Mouse (Mus musculus) CD4-positive helper T cell, adult 2 months (primary cell): ENCODE measurements around the gene Olfr1360.

Source experiments
- DNase-seq: peaks from one replicate; pipeline ENCODE4 v3.0.0-alpha.2; 2012; ENCODE audit warnings: low read depth, missing footprints, low spot score

Gene Olfr1360

DNA sequence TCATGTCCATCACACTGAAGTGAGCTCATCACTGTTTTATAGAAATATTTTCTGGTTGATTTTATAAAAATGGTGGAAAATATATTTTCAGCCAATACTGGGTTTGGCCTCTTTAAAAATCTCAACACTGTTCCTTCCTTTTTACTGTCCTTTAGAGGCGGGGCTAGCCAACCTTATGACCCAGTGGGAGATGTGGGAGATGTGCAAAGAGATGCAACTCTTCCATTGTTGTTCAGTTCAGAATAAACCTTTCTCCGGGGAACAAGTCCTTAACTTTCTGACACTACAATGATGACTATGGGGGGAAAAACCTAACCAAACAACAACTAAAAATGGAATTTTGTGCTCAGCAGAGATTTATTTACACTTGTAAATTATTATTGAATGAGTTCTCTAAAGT is at the start of gene Olfr1360:
Gene Olfr1360, minus strand, starts transcription at position 101 of the 400 bp plus-strand sequence.
- no peak for DNase-seq

DNA sequence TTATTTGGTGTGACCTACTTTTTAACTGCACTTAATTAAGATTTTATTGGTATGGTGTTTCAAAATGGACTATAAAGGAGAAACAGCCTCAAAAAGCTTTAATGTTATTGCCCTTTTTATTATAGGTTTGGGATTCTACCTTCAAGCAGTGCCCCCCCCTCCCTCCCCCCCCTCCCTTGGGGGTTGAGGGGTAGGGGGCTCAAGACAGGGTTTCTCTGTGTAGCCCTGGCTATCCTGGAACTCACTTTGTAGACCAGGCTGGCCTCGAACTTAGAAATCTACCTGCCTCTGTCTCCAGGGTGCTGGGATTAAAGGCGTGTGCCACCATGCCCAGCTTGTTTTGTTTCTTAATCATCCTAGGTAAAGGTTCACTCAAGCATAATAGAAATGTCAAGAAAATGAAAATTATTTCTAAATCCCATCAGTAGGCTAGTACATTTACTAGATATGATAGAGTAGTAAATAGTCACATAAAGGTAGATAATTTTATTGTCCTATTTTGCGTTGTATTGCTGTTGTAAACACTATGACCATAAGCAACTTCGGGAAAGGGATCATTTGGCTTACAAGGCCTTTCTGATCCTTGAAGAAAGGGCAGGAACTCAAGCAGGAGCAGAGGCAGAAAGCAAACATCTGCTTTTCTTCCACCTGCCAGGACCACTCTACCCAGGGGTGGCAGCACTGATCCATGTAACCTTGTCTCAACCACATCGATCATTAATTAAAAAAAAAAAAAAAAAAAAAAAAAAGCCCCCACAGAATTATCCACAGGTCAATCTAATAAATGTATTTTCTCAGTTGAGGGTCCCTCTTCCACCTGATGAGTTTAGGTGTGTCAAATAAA is 46.0 kb upstream of the Olfr1360 start:
- no peak for DNase-seq

DNA sequence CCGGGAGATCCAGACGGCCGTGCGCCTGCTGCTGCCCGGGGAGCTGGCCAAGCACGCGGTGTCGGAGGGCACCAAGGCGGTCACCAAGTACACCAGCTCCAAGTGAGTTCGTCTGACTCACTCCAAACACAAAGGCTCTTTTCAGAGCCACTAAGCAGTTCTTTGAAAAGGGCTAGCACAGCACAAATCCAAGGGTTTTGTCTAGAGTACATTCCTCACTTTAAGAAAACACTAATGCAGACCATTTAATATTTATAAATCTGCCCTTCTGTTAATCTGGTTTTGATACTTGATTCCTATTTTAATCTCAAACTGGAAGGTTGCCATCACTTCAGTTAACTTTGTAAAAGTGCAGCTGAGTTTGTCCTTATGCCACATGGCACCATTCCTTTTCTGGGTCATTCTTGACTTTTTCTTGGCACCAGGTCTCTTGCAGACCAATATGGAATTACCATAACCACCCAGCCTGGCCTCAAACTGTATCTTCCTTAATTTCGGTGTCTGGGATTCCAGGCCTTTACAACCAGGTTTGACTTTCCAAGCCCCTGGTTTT is 45.2 kb upstream of the Olfr1360 start:
- DNase-seq: no peak

DNA sequence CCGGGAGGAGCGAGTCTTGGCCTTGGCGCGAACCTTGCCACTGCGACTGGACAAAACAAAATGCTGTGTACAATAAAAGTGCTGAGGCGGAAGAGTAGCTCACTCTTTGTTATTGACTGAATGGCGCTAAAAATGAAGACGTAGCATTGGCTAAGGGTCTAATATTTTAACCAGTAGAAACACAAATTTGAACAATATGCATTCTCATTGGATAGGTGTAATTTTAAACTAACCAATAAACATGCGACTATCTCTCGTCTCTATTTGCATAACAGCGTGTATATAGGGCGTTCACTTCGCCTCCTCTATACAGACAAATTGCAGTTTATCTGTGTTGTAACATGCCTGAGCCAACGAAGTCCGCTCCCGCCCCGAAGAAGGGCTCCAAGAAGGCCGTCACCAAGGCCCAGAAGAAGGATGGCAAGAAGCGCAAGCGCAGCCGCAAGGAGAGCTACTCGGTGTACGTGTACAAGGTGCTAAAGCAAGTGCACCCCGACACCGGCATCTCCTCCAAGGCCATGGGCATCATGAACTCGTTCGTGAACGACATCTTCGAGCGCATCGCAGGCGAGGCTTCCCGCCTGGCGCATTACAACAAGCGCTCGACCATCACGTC is 44.7 kb upstream of the Olfr1360 start, which contains the start of gene Hist1h2bm:
Gene Hist1h2bm, plus strand, starts transcription at position 288 of the 616 bp plus-strand sequence.
- DNase-seq: peak; percentile 91

DNA sequence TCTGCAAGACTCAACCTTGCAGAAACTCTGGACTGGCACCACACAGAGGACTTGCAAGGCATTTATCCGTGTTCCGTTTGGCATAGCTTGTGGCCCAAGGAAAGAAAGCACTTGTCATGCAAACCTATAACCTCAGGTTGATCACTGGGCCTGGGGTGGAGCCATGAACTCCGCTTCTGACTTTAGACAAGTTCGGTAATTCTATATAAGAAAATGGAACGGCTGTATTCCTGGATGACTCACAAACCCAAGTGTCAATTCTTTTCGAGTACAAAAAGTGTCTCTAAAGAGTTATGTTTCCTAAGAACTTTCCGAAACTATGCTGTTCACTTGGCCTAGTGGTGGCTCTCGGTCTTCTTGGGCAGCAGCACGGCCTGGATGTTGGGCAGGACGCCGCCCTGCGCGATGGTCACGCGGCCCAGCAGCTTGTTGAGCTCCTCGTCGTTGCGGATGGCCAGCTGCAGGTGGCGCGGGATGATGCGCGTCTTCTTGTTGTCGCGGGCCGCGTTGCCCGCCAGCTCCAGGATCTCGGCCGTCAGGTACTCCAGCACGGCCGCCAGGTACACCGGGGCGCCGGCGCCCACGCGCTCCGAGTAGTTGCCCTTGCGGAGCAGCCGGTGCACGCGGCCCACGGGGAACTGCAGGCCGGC is 44.0 kb upstream of the Olfr1360 start:
- DNase-seq: peak; percentile 29

DNA sequence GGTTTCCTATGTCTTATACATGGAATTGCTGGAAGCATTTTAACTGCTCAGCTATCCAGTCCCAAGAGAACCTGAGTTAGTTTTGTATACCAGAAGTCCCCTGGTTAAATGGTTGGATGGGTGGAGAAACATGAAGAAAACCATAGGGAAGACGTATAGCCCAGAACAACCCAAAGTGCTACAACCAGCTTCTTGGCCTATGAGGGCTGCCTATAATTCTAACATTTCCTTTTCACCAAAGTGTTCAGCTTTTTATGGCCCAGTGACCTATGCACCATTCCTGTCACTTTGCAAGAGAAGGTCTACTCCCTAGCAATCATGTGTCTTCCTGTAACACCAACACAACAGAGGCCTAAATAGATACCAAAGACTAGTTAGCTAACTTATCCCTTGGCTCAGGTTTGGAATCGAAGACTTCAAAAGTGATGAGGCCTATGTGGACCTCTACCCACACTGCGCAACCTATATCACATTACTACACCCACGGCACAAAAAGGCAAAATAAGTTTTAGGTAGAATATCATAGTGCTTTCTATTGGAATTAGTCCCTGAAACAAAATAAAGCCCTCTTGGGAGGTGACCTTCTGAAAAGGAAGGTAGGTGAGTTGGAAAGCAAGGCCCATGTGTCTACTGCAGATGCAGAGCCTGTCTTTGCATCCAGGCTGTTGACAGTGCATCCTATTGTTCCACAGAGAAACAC is 41.3 kb upstream of the Olfr1360 start:
- no peak for DNase-seq

DNA sequence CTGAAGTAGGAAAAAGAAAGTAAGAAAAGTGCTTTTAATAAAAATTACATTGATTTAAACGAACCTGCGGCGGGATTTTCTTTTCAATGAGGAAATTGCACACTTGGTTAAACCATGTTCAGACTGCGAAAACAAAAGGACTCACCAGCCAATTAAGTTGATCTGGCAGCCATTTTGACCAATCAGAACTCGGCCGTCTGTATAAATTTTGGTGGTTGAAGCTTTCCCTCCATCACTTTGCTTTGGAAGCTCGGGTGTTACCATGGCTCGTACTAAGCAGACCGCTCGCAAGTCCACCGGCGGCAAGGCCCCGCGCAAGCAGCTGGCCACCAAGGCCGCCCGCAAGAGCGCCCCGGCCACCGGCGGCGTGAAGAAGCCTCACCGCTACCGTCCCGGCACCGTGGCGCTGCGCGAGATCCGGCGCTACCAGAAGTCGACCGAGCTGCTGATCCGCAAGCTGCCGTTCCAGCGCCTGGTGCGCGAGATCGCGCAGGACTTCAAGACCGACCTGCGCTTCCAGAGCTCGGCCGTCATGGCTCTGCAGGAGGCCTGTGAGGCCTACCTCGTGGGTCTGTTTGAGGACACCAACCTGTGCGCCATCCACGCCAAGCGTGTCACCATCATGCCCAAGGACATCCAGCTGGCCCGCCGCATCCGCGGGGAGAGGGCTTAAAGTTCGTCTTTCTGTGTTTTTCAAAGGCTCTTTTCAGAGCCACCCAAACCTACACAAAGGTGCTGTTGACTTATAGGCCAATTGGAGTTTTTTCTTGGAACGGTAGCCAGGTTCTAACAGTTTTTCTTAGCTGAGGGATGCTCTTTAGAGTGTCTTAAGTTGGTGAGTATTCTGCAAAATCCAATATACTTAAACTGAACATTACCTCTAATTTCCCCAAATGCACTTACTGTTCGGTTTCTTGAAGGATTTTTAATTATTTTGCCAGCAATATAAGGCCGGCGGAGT is 40.5 kb upstream of the Olfr1360 start, which contains the start of gene Hist1h3h:
Gene Hist1h3h, plus strand, starts transcription at position 263 of the 961 bp plus-strand sequence.
- DNase-seq: peak; percentile 89

DNA sequence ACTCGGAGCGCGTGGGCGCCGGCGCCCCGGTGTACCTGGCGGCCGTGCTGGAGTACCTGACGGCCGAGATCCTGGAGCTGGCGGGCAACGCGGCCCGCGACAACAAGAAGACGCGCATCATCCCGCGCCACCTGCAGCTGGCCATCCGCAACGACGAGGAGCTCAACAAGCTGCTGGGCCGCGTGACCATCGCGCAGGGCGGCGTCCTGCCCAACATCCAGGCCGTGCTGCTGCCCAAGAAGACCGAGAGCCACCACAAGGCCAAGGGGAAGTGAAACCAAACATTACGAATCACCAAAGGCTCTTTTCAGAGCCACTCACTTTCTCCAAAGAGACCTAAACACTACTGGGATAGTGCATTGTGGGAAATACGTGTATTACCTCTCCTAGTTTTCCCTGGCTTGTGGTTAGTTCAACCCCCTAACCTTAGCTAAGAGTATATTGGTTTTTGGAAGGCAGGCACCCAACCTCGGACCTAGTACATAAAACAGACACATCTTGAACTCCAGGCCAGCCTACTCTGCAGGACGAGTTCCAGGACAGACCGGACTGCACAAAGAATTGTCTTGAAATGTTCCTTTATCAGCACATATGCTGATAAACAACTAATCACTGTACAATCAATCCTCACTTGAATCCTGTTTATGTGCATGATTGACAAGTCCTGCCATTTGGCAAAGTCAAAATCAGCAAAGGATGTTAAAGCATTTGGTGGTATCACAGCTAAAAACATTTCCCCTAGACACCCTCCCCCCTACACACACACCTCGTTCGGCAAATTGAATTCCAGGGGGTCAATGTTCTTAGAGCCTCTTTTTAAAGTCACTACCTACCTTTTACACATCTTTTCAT is 39.6 kb upstream of the Olfr1360 start:
- peak; percentile 60 for DNase-seq

DNA sequence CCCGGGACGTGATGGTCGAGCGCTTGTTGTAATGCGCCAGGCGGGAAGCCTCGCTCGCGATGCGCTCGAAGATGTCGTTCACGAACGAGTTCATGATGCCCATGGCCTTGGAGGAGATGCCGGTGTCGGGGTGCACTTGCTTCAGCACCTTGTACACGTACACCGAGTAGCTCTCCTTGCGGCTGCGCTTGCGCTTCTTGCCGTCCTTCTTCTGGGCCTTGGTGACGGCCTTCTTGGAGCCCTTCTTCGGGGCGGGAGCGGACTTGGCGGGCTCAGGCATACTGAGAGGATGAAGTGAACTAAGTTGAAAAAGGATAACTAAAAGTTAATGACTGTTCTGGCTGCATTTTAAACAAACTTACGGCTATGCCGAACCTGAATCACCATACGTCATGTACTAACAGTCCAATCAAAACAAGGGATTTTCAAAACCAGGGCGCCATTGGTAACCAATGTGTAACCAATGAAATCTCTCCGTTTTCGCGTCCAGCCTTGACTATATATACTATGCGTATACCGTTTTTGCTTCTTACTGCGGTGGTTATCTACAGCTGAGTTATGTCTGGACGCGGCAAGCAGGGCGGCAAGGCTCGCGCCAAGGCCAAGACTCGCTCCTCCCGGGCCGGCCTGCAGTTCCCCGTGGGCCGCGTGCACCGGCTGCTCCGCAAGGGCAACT is 38.8 kb upstream of the Olfr1360 start, which contains the start of the genes Hist1h2bl and Hist1h2ai:
Gene Hist1h2bl, minus strand, starts transcription at position 280 of the 676 bp plus-strand sequence.
Gene Hist1h2ai, plus strand, starts transcription at position 559 of the 676 bp plus-strand sequence.
- DNase-seq: peak; percentile 92

DNA sequence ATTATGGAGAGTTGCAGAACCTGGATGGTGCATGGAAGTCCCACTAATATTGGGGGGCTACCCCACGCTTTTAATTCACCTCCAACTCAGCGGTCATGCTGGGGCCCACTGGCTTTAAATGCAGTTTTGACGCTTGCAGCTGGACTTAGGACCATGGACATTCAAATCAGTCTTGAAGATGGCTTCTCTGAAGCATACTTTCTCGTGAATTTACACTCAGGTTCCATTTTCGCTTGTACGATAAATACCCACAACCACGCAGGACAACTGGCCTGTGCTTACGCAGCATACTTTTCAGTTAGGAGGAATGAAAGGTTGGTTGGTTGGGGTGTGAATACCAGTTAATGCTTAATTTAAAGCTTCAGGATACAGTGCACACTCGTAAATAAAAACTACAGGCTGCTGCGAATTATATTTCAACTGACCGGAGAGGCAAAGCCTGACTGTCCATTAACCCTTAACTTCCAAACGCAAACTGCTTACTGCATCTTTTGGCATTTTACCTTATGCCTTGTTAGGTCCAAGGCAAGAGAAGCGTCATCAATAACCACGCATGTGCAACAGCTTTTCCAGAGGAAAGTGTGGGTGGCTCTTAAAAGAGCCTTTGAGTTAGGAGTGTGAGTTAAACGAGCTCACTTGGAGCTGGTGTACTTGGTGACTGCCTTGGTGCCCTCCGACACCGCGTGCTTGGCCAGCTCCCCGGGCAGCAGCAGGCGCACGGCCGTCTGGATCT is 38.1 kb upstream of the Olfr1360 start:
- peak; percentile 55 for DNase-seq

DNA sequence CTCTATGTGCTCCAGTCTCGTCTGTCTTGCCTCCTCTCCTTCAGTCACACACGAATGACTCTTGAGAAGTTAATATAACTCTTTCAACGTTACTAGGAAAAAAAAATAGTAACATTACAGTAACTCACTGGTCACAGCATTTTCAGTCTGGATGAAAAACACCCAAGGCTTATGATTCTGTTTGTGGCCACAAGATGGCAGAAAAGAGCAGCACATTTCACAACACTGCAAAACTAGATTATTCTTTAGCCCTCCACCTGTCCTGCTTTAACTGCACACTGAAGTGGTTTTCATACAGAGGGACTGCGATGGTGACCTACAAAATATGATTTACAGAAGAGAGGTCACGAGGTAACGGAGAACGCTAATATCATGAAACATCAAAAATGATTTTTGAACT is 37.5 kb upstream of the Olfr1360 start:
- DNase-seq: peak; percentile 78

DNA sequence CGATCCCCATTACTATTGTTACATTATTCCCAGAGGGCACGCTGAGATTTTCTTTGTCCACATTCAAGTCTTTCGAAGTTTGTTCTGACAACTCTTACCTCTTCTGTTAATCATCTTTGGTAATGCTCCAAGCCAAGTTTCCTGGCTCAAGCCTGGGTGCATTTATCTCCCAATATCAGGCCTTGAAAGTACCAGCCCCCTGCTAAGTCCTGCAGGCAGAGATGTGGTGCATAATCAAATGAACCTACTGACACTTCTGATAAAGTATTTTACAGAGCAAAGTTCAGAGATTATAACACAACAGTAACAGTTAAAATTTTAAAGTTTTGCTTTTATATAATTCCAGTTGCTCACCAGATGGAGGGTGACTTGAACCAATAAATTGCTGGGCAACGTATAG is 34.5 kb upstream of the Olfr1360 start:
- DNase-seq: no peak

DNA sequence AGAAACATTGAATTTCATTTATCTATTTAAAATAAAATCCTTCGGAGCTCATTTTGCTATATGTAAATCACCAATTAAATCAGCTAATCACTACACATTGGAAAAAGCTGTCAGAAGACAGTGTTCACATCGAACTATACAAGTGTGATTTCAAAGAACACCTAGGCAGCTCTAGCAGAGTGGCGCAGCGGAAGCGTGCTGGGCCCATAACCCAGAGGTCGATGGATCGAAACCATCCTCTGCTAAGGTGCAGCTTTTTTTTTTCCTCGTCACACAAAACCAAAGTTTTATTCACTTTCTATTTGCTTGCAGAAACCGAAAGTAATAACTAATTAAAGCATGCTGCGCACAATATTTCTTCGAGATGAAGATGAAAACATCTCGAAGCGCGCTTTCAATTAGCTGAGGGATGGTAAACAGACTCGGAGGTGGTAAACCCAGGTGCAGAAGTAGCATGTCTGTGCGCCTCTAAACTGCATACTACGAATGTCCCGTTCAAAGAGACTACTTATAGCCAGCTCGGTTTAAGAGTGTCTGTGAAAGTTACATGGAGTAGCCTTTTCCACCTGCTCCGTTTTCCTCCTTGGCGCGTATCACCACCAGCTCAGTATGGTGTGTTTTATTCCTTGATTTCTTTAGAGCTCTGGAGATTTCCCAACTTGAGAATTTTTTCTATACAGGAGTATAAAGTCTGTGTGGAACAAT is 33.8 kb upstream of the Olfr1360 start:
- DNase-seq: peak; percentile 89

DNA sequence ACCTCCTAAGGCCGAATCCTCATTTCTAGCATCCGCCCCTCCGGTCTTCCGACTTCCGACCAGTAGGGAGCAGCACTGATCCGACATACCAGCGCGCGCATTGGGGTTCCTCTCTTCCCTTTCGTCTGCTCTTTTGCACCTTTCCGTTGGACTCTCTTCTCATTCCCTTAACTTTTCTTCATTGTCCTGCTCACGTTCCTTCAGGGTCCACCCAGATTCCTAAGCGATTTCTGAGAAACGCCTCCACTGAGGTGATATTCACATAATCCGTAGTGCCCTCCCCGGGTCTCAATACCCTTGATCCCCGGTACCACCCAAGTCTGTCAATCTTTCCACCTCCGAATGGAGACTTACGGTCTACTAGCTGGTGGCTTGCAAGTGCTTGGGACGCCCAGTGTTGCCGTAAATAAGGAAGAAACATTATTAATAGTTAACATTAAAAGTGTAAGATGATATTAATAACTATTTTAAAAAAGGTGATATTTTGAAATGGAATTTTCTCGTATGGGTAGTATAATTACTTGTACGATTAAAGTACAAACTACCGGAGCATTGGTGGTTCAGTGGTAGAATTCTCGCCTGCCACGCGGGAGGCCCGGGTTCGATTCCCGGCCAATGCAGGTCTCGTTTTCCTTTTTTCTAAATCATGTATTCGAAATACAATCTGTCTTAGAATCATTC is 33.0 kb upstream of the Olfr1360 start:
- DNase-seq: peak; percentile 88

DNA sequence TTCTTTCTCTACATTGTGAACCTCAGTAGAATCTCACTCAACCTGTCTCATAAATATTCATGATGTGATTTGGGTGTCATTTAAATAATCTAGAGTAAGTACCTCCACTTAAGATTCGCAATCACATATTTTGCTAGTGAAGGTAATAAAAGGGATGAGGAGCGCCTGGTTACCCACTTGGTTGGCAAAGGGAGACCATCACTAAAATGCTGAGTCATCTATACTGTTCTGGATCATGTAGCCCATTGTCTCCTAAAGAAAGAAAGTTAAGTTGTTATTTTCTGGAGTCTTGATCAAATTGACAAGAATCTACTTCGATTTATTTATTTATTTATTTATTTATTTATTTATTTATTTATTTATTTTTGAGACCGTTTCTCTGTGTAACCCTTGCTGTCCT is 29.5 kb upstream of the Olfr1360 start:
- DNase-seq: no peak

DNA sequence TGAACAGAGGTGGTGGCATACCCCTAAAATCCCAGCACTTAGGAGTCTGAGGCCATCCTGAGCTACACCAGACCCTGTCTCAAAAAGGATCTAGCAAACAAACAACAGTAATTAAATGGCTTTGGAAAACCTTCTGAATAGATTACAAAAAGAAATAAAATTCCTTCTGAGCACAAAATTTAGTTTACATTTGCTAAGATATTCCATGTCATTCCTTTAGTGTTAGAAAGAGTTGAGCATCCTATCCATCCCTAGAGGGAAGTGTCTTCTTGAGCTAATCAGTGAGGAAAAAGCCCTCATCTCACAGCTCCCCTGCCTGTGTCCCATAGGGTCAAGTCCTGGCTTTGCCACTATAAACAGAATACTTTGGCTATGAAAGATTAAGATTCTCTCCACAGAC is 20.6 kb upstream of the Olfr1360 start, which contains the start of gene Olfr1359:
Gene Olfr1359, plus strand, starts transcription at position 301 of the 400 bp plus-strand sequence.
- no peak for DNase-seq
